Mouse (Mus musculus): ENCODE results near the gene Dgki. TPM values are rescaled to one million over a fixed set of nuclear protein-coding genes. Genes with fewer than 3 reads are reported as not detected.
A peak's percentile ranks its signal among the peaks of the same experiment; 100 is the strongest.

Gene Dgki
- polyA plus RNA-seq, 1 experiment from 2014 or later: 9.2 TPM

- no peak overlapping the region for H3K9ac ChIP-seq (replicated peaks; ENCODE audit: low read length)
- DNase-seq (no peak), ATAC-seq (ENCODE audit: low FRiP score, low TSS enrichment) (no peak)
- no peaks in the 10 kb centered on the region for H3K27me3 ChIP-seq (ENCODE audit: control insufficient read depth, insufficient read depth, low read length)
- no peaks in the 10 kb centered on the region for H3K9me3 ChIP-seq (ENCODE audit: control insufficient read depth, low read length)
- H3K4me3 ChIP-seq (replicated peaks; ENCODE audit: low read depth, low read length): no peak overlapping the region
- WGBS: 88% methylated on average over 7 of the region's 7 CpGs
- H3K4me1 ChIP-seq (ENCODE audit: control insufficient read depth, insufficient read depth, low read length): peaks cover 24% of the 10 kb centered on the region
- no peak overlapping the region for H3K27ac ChIP-seq (replicated peaks; ENCODE audit: low read depth, low read length)
- no peaks in the 10 kb centered on the region for H3K36me3 ChIP-seq (ENCODE audit: control insufficient read depth, insufficient read depth, low read length)
- no peak overlapping the region for H3K4me2 ChIP-seq (ENCODE audit: low read length)
Measured at GRCm38 (mm10) chr6:36812666-36813515, 487.1 kb downstream of the Dgki start.

GRCm38 (mm10) chr6:36810448-36810847, 489.5 kb downstream of the Dgki start:
- H3K4me2 ChIP-seq (ENCODE audit: low read length): peak overlapping the region; percentile 58
- peak overlapping the region; percentile 74; the same call in 1 of the 2 replicates for H3K9ac ChIP-seq (replicated peaks; ENCODE audit: low read length)
- WGBS: 5% methylated on average over 5 of the region's 5 CpGs
- H3K36me3 ChIP-seq (ENCODE audit: control insufficient read depth, insufficient read depth, low read length): no peaks in the 10 kb centered on the region
- peak; percentile 69 for DNase-seq
- ATAC-seq (ENCODE audit: low FRiP score, low TSS enrichment): peak; percentile 74; the same call in 1 of the 2 replicates
- peaks cover 25% of the 10 kb centered on the region for H3K4me1 ChIP-seq (ENCODE audit: control insufficient read depth, insufficient read depth, low read length)
- H3K4me3 ChIP-seq (replicated peaks; ENCODE audit: low read depth, low read length): peak overlapping the region; percentile 70
- H3K27ac ChIP-seq (replicated peaks; ENCODE audit: low read depth, low read length): peak overlapping the region; percentile 83
- no peaks in the 10 kb centered on the region for H3K27me3 ChIP-seq (ENCODE audit: control insufficient read depth, insufficient read depth, low read length)
- no peaks in the 10 kb centered on the region for H3K9me3 ChIP-seq (ENCODE audit: control insufficient read depth, low read length)

GRCm38 (mm10) chr6:36809747-36810285, 490.2 kb downstream of the Dgki start, which contains the start of gene Ptn:
TSS of gene Ptn (minus strand) at chr6:36810220.
- Histone ChIP-seq H3K27ac (replicated peaks; ENCODE audit: low read depth, low read length) (peak within 1 kb of the TSS; percentile 83), H3K27me3 (ENCODE audit: control insufficient read depth, insufficient read depth, low read length) (no peaks in the 10 kb centered on the region), H3K9ac (replicated peaks; ENCODE audit: low read length) (peak within 1 kb of the TSS; percentile 74), H3K4me1 (ENCODE audit: control insufficient read depth, insufficient read depth, low read length) (peaks cover 25% of the 10 kb centered on the region), H3K9me3 (ENCODE audit: control insufficient read depth, low read length) (no peaks in the 10 kb centered on the region), H3K4me2 (ENCODE audit: low read length) (peak within 1 kb of the TSS; percentile 58), H3K36me3 (ENCODE audit: control insufficient read depth, insufficient read depth, low read length) (no peaks in the 10 kb centered on the region), H3K4me3 (replicated peaks; ENCODE audit: low read depth, low read length) (peak within 1 kb of the TSS; percentile 70)
- peak; percentile 78 for ATAC-seq (ENCODE audit: low FRiP score, low TSS enrichment)
- DNase-seq: peak; percentile 81
- under 1% methylated on average over 15 of the region's 15 CpGs for WGBS

GRCm38 (mm10) chr6:36809311-36809726, 490.7 kb downstream of the Dgki start:
- peak overlapping the region; percentile 74 for H3K9ac ChIP-seq (replicated peaks; ENCODE audit: low read length)
- H3K27me3 ChIP-seq (ENCODE audit: control insufficient read depth, insufficient read depth, low read length): no peaks in the 10 kb centered on the region
- peak overlapping the region; percentile 58 for H3K4me2 ChIP-seq (ENCODE audit: low read length)
- DNase-seq (peak; percentile 67), ATAC-seq (ENCODE audit: low FRiP score, low TSS enrichment) (peak; percentile 25)
- H3K27ac ChIP-seq (replicated peaks; ENCODE audit: low read depth, low read length): peak overlapping the region; percentile 83
- 3% methylated on average over 7 of the region's 7 CpGs for WGBS
- H3K9me3 ChIP-seq (ENCODE audit: control insufficient read depth, low read length): no peaks in the 10 kb centered on the region
- H3K4me3 ChIP-seq (replicated peaks; ENCODE audit: low read depth, low read length): peak overlapping the region; percentile 70
- H3K4me1 ChIP-seq (ENCODE audit: control insufficient read depth, insufficient read depth, low read length): peaks cover 25% of the 10 kb centered on the region
- H3K36me3 ChIP-seq (ENCODE audit: control insufficient read depth, insufficient read depth, low read length): no peaks in the 10 kb centered on the region

GRCm38 (mm10) chr6:36808306-36809058, 491.5 kb downstream of the Dgki start:
- Histone ChIP-seq H3K36me3 (ENCODE audit: control insufficient read depth, insufficient read depth, low read length) (no peaks in the 10 kb centered on the region), H3K9me3 (ENCODE audit: control insufficient read depth, low read length) (no peaks in the 10 kb centered on the region), H3K4me1 (ENCODE audit: control insufficient read depth, insufficient read depth, low read length) (peaks cover 25% of the 10 kb centered on the region), H3K9ac (replicated peaks; ENCODE audit: low read length) (peak overlapping the region; percentile 74), H3K4me3 (replicated peaks; ENCODE audit: low read depth, low read length) (peak overlapping the region; percentile 70), H3K27me3 (ENCODE audit: control insufficient read depth, insufficient read depth, low read length) (no peaks in the 10 kb centered on the region), H3K4me2 (ENCODE audit: low read length) (peak overlapping the region; percentile 58), H3K27ac (replicated peaks; ENCODE audit: low read depth, low read length) (peak overlapping the region; percentile 83)
- no peak for ATAC-seq (ENCODE audit: low FRiP score, low TSS enrichment)
- DNase-seq: no peak
- 13% methylated on average over 7 of the region's 7 CpGs for WGBS

GRCm38 (mm10) chr6:36806906-36807305, 493.1 kb downstream of the Dgki start:
- no peak overlapping the region for H3K9ac ChIP-seq (replicated peaks; ENCODE audit: low read length)
- DNase-seq: no peak
- 0 out of 2 replicates have a peak overlapping the region, but pooled peaks have one; percentile 9 for H3K4me3 ChIP-seq (replicated peaks; ENCODE audit: low read depth, low read length)
- peaks cover 25% of the 10 kb centered on the region for H3K4me1 ChIP-seq (ENCODE audit: control insufficient read depth, insufficient read depth, low read length)
- H3K27me3 ChIP-seq (ENCODE audit: control insufficient read depth, insufficient read depth, low read length): no peaks in the 10 kb centered on the region
- no peak overlapping the region for H3K27ac ChIP-seq (replicated peaks; ENCODE audit: low read depth, low read length)
- H3K4me2 ChIP-seq (ENCODE audit: low read length): peak overlapping the region; percentile 58
- peaks cover 5% of the 10 kb centered on the region for H3K36me3 ChIP-seq (ENCODE audit: control insufficient read depth, insufficient read depth, low read length)
- H3K9me3 ChIP-seq (ENCODE audit: control insufficient read depth, low read length): no peaks in the 10 kb centered on the region
- WGBS: 75% methylated on average over 6 of the region's 6 CpGs
- no peak for ATAC-seq (ENCODE audit: low FRiP score, low TSS enrichment)

GRCm38 (mm10) chr6:36800309-36800946, 499.6 kb downstream of the Dgki start:
- Histone ChIP-seq H3K4me1 (ENCODE audit: control insufficient read depth, insufficient read depth, low read length) (peaks cover 24% of the 10 kb centered on the region), H3K36me3 (ENCODE audit: control insufficient read depth, insufficient read depth, low read length) (peaks cover 5% of the 10 kb centered on the region), H3K9ac (replicated peaks; ENCODE audit: low read length) (no peak overlapping the region), H3K27ac (replicated peaks; ENCODE audit: low read depth, low read length) (no peak overlapping the region), H3K4me2 (ENCODE audit: low read length) (no peak overlapping the region; the same call in 1 of the 2 replicates), H3K4me3 (replicated peaks; ENCODE audit: low read depth, low read length) (no peak overlapping the region), H3K27me3 (ENCODE audit: control insufficient read depth, insufficient read depth, low read length) (no peaks in the 10 kb centered on the region), H3K9me3 (ENCODE audit: control insufficient read depth, low read length) (no peaks in the 10 kb centered on the region)
- DNase-seq (no peak), ATAC-seq (ENCODE audit: low FRiP score, low TSS enrichment) (no peak)
- 69% methylated on average over 5 of the region's 5 CpGs for WGBS

- Histone ChIP-seq H3K27me3 (ENCODE audit: control insufficient read depth, insufficient read depth, low read length) (no peaks in the 10 kb centered on the region), H3K9ac (replicated peaks; ENCODE audit: low read length) (no peak overlapping the region), H3K4me1 (ENCODE audit: control insufficient read depth, insufficient read depth, low read length) (peaks cover 24% of the 10 kb centered on the region), H3K4me3 (replicated peaks; ENCODE audit: low read depth, low read length) (no peak overlapping the region), H3K27ac (replicated peaks; ENCODE audit: low read depth, low read length) (peak overlapping the region; percentile 49), H3K36me3 (ENCODE audit: control insufficient read depth, insufficient read depth, low read length) (no peaks in the 10 kb centered on the region; the same call in 1 of the 2 replicates), H3K4me2 (ENCODE audit: low read length) (0 out of 2 replicates have a peak overlapping the region, but pooled peaks have one; percentile 11), H3K9me3 (ENCODE audit: control insufficient read depth, low read length) (no peaks in the 10 kb centered on the region)
- ATAC-seq (ENCODE audit: low FRiP score, low TSS enrichment) (peak; percentile 24; the same call in 1 of the 2 replicates), DNase-seq (no peak)
- WGBS: 25% methylated on average over 3 of the region's 3 CpGs
Measured at GRCm38 (mm10) chr6:36797066-36797655, 502.8 kb downstream of the Dgki start.
